Mouse (Mus musculus) left cerebral cortex, postnatal 14 days (tissue): ENCODE measurements around the gene Epha1. TPM values are rescaled to one million over a fixed set of nuclear protein-coding genes. Genes with fewer than 3 reads are reported as not detected.

ENCODE experiments used
- DNase-seq, 2 experiments: peaks; one replicate each; pipeline ENCODE4 v3.0.0; 2021 to 2022; ENCODE audit warnings: low spot score in 2 of 2, mixed read lengths in 1 of 2
- intact Hi-C: fragments of 180-260 bp; cut with DNase I; formaldehyde crosslinking; loops from one replicate; pipeline ENCODE4 v1.15.1; 2025
- total RNA-seq, 2 experiments: library from RNA; stranded (reverse); gene quantifications; 2 replicates each; pipeline ENCODE4 v1.2.3; 2021

Gene Epha1
- total RNA-seq, 2 experiments from 2014 or later = 0.22 to 0.34 TPM

DNA sequence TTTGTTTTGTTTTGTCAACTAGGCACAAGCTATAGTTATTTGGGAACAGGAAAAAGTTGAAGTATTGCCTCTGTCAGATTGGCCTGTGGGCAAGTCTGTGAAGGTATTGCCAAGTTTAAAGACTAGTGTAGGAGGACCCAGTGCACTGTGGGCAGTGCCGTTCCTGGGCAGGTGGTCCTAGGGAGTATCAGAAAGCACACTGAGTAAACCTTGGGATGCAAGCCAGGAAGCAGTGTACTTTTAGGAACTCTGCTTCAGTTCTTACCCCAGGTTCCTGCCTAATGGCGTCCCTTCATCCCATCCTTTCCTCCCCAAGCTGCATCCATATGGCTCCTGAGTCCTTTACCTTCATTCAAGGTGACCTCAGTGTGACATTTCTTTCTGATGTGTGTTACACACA is 2.1 kb upstream of the Epha1 start:
- intact Hi-C loops = no loop called here
- no peak for DNase-seq

DNA sequence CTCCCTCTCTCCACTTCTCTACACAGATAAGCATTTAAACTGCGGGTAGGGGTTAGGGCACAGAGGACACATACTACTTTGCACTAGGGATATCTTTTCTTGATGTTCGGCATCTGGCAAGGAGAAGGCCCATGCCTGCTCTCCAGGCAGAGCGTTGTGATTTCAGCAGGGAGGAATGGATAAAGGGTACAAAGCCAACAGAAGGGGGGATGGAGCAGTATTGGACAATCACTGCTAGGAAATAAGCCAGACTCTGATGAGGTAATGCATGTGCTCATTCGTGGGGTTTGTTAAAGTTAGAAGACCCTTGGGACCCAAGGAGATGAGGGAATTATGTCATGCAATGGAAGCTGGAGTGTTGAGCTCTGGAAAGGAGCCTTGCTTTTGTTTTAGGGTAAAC is 1.6 kb upstream of the Epha1 start:
- DNase-seq = no peak
- intact Hi-C loops = no loop called here

DNA sequence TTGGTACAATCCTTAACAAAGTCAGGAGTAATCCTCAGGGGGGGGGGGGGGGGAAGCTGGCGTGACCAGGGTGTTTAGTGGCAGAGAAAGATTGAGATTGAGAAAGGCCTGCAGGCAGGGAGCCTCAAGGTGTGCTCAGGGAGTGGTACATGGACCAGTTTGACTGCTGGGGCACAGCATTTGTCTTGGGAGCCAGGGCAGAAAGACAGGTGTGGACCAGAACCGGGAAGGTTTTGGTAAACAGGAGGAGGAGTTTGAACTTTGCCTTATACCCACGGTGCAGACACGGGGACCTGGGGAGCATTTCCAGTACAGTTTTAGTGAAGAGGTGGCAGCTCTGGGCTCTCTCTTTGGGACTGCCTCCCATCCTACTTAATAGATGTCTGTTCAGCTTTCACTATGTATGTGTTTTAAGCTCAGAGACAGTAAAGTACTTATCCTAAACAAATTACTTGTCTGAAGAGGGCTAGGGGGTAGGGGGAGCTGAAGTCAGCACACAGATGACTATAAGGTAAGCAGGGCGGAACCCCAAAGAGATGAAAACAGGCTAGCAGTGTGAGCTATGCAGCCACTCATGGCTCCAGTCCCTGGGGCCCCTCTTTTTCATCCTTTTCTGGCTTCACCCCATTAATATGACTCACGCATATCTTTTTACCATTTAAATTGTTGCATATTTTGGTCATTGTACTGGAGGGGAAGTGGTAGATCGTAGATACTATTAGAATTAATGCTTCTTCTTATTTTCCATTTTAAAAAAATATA is 782 bp upstream of the Epha1 start:
- intact Hi-C loops = no loop called here
- no peak for DNase-seq

DNA sequence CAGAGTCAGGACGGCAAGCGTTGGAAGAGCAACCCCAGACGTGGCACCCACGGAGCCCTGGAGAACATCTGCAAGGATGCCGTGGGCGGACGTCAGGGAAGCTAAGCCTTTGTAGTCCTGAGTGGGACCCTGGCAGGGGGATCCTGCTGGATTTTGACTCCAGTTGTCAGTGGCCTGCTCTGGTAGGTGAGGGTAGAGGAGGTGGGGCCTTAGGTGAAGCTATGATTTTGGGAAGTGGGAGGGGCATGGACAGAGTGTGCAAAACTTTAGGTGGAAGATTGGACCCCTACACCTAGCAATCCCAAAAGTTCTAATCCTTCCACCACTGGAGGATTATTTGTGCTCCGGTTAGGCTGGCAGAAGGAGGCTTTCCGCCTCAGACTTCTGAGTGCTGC is 650 bp downstream of the Epha1 start:
- no peak for DNase-seq
- intact Hi-C loops = no loop called here

DNA sequence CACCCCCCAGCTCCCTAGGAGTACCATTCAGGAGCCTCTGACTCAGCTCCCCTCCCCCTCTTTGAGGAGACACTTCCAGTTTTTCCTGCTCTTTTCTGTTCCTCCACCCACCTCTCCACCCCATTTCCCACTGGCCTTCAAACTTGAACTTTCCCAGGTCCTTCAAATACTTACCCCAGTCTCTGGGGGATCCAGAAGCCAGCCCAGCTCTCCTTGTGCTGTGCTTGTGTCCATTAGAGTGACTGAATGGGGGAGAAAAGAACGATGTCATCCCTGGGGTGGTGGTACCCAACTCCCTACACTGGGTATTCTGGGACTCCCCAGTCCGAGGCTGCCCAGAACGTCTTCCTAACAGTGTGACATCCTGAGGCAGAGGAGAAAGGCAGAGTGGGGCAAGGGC is 1.1 kb downstream of the Epha1 start:
- DNase-seq = no peak
- intact Hi-C loops = no loop called here

DNA sequence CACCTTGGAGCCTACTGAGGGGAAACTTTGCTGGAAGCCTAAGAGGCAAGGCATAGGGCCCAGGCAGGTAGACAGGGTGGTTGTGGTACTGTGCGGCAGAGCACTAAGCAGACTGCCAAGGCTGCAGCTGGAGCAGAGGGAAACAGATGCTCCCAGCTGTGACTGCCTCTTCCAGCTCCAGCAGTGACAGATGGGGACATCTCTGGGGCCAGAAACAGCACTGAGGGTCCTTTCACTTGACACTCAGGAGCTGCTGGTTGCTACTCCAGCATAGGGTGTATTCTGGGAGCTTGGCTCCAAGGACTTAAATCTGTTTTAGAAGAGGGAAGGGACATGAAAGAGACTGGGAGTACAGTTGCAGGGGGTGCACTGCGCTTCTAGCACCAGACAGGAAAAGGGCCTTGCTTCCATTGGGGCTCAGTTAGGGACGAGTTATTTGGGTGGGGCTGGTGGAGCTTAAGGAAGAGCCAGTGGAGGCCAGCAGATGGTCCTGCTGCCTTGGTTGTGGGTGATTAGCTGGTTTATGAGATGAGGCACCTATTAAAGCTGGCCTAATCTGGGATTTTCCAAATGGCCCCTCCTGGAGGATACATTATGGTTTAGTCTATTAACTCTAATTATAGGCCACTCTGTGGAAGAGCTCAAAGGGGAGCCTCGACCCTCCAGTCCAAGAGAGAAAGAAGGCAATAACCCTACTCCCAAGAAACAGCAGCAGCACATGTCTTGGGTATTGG is 2.3 kb downstream of the Epha1 start:
- intact Hi-C loops = no loop called here
- DNase-seq = no peak

DNA sequence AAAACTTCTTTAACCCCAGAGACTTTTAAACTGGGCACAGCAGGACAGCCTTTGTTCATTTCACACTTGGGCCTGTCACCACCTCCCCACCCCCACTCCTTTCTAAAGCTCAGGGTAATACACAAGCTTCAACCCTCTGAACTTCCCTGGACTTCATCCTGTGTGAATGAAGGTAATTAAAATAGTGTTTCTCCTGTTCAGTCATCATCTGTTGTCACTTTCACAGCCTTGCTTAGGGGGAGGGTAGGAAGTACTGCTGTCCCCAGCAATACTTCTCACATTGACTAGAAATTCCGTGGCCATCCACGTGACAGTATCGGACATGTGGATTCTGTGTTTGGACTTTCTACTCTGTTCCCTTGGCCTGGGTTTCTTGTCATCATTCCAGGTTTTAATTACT is 3.2 kb downstream of the Epha1 start:
- intact Hi-C loops = no loop called here

DNA sequence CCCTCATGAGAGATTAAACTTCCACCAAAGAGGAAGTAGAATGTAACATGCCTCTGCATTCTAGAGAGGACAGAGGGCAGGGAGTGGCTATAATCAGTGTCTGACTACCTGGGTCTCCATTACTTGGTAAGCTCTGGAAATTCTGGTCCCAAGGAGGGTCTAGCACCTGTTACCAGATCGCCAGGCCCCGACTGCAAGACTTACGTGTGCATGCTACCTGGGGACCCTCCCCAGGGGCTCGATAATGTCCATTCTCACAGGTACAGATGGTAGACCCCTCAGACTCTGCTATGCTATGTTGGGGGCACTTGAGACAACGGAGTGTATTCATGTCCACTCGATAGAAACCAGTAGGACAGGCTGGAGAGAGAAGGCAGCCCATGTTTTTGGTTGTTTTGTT is 7.9 kb downstream of the Epha1 start:
- no peak for DNase-seq
- intact Hi-C loops = no loop called here

More for the DNA sequence above, 3.2 kb downstream of the Epha1 start:
- DNase-seq = no peak

DNA sequence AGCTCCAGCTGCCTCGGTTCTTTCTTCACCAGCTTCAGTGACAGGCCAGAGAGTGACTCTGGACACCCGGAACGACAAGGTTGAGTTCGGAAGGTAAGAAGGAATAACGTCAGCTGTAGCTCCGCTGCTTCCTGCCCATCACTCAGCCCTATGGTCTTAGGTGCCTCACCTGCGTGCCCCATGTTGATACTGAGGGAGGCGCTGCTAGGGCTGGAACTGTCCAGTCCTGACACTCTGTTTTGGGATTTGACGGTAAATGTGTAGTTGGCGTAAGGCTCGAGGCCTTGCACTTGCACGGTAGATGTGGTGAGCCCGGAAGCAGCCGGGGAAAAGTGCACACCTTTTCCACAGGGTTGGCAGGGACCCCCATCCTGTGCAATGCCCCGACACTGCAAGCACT is 8.5 kb downstream of the Epha1 start:
- intact Hi-C loops = no loop called here

DNA sequence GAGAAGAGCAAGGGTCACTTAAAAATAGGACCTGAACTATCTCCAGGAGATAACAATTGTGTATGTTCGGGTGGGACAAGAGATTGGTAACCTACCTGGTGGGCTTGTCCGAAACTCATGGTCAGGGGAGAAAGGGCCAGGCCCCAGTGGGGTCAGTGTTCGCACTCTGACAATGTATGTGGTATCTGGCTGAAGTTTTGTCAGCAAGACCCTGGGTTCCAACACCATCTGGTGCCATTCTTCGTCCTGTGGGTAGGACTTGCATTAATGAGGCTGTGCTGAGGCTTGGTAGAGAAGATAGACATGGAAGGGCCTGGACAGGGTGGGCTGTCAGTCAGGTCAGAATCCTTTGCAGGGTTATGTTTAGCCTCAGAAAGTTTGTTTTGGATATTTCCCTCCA is 9.0 kb downstream of the Epha1 start:
- no peak for DNase-seq
- intact Hi-C loops = no loop called here

More for the DNA sequence above, 8.5 kb downstream of the Epha1 start:
- DNase-seq = no peak

DNA sequence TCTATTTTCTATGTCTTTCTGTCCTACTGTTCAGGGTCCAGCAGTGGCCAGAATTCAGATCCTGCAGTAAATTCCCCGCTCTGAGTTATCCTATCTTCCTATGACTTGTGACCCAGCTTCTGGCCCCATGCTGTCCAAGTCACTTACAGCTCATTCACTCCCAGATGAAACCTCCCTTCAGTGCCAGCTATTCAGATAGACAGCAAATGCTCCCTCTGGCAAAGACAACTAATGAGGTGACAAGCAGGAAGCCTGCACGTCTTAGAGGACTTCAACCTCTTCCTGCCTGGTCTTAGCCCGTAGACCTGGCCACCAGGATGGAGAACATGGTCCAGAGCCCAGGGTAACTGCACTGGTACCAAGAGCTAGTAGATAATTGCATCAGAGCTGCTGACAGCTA is 10.1 kb downstream of the Epha1 start:
- DNase-seq = no peak
- intact Hi-C loops = no loop called here

DNA sequence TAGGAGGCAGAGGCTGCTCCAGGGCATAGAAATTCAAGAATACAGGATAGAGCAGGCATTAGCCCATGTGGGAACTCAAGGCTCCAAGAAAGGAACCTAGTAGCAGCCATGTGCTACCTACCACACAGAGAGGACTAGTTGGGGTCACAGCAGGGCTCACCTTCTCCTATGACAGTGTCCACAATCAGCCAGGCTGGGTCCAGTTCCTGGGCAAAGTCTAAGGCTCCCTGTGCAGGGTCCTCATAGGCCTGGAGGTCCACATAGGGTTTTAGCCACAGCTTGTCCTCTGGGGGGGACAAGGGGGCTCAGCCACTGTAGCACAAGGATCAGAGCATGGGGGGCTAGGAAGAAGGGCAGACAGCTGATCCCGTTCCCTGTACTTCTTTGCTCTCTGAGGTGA is 10.6 kb downstream of the Epha1 start:
- no peak for DNase-seq

DNA sequence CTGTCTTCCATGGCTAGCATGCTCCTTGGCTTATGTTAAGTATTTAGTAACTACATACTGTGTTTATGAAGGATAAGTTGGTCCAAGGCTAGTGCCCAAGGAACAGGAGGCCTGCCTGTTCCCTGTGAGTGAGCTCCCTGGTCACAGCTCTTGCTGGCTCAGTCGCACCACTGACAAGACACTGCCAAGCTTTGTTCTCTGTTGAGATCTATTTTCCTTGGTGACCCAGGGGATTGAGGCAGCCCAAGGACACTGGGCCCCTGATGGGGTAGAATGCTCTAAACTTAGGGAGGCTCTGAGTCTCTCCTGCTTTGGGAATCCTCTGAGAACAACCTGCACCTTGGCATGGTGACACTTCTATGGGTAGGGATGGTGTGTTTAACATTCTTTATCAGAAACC is 11.0 kb downstream of the Epha1 start:
- DNase-seq = no peak
- intact Hi-C loops = no loop called here

More for the DNA sequence above, 10.6 kb downstream of the Epha1 start:
- intact Hi-C loops = no loop called here

DNA sequence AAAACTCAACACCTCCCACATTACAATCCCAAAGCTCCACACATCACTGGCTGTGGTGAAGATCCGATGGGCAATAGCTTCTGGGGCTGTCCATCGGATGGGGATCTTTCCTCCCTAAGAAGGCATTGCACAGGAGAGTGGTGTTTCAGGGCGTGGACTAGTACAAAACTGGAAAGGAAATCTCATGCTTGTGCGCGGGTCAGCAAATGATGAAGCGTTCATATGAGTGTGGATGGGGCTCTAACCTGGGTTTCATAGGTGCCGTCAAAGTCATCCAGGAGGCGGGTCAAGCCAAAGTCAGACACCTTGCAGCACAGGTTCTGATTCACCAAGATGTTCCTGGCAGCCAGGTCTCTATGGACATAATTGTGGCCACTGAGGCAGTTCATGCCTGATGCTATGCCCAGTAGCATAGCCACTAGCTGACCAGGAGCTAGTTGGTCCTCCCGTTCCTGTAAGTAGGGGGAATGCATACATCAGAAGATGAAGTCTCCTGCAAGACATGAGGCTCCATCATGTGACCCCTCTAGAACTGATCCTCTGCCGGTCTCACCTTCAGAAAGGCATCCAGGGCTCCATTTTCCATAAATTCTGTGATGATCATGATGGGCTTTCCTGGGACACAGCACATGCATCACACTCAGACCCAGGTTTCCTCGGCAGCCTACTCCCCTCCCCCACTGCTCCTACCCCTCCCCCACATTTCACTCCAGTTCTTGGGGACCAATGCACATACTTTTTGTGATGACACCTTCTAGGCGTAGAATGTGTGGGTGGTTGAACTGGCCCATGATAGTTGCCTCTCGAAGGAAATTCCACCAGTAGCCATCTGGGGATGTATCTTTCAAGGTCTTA is 11.8 kb downstream of the Epha1 start:
- DNase-seq = no peak

DNA sequence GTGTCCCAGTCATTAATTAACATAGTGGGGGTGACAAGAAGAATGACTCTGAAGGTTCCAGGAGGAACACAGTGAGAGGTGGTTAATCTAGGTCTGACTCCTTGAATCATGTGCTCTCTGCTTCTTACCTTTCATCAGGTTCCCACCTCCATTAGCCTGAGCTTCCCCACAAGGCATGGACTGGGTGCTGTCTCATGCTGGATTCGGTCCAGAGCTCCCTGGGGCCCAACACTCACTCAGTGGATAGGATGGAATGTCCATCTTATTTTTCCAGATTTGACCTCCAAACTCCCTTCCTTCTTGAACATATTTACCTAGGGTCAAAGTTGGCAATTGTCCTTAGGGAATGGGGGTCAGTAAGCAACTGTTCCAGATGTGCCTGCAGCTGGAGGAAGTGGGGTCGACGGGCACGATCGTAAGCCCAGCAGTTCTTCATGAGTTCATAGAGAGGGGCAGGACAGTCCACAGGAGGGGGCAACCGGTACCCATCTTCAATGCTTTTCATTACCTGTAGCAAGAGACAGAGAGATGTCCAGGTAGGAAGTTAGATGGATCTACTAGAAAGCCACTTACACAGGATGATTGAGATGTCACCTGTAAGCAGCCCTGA is 12.7 kb downstream of the Epha1 start:
- intact Hi-C loops = no loop called here
- no peak for DNase-seq

More for the DNA sequence above, 11.8 kb downstream of the Epha1 start:
- intact Hi-C loops = no loop called here

DNA sequence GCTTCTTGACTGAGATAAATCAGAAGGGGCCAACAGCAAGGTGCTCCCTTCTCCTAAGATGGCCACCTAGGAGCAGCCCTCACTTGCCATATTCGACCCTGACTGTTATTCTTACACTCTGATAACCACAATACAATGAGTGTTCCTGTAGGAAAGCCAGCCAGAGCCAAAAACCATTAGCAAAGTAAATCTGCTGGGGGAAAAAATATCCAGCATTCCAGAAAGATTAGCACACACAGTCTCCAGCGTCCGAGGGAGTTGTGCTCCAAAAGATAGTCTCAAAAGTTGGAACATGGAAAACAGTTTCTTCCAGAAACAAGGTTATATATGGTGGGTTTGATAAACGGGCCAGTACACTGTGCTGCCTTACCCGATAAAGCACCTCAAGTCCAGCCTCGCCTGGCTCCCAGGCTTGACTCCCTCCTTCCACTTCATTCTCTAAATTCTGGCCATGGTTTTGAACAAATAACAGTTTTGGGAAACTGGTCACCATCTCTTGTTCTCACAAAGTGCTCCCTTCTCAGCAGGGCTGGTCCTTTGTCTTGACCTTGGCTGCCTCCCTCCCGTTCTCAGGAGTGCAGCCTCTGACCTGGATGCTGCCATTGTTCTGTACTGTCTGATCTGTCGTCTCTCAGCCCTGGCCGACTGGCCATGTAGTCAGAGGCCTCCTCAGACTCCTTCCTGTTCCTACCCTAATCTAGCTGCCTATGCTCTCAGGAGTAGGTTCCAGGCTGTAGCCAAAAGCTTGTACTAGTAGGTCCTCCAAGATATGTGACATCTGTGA is 13.5 kb downstream of the Epha1 start:
- DNase-seq = no peak
- intact Hi-C loops = no loop called here

DNA sequence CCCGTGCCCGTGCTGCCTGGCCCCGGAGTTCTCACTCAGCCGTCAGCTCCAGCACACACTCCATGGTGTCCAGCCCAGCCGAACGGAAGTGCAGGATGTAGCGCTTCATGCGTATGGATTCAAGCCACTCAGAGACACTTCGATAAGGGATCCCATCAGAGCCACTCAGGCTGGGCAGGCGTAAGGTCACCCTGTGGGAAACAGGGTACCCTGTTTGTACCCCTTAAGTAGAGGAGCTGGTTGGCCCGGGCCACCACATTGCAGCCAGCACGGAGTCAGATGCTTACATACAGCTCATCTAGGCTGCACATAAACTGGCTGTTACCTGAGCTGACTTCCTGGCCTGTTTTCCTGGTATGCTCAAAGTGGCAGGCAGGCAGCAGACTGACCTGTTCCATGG is 14.2 kb downstream of the Epha1 start:
- intact Hi-C loops = no loop called here
- no peak for DNase-seq

DNA sequence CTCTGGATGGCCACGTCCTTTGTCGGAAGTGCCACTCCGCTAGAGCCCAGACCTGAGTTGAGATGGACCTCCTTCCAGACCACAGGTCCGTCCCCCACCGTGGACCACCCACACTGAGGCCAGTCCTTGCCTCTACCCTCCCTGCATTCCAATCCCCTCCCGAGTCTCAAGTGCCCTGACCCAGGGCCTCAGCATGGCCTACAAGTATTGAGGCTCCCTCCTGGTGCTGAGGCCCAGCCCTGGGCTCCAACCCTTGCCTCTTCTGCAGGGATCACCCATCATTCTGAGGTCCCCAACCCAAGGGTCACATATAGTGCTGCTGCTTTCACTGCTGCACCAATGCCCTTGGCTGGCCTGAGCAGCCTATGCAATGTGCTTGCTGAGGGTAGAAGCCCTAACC is 15.2 kb downstream of the Epha1 start:
- intact Hi-C loops = no loop called here
- DNase-seq = no peak

DNA sequence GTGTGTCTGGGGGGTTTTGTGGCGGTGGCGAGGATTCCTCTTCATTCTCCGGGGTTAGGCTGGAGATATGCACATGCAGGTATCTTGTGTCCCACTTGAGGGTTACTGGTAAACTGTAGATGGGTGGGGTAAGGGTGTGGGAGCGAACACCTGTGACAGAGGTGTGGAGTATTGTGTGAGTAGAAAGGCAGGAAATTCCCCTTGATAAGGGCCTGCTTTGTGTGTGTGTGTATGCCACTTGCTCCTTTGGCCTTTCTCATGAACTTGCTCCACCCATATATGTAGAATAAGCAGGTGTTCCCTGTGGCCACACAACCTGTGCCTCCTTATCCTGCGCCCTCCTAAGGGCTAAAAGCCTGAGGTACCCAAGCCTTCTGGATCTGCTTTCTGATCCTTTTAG is 16.2 kb downstream of the Epha1 start:
- no peak for DNase-seq
- intact Hi-C loops = no loop called here
